Mouse (Mus musculus): ENCODE measurements around the gene Spaca6.

GRCm38 (mm10) chr17:17848988-17849387, 22.0 kb downstream of the Spaca6 start:
- TF ChIP-seq CTCF (IDR thresholded peaks at IDR 0.05; ENCODE audit: insufficient read depth, low read length) (no peak), POLR2A (IDR thresholded peaks at IDR 0.05; ENCODE audit: borderline replicate concordance, extremely low read depth, low read depth, low read length) (no peak)

All from lung, adult 2 months (tissue).